Mouse (Mus musculus): ENCODE measurements around the gene Pglyrp2. TPM values are rescaled to one million over a fixed set of nuclear protein-coding genes. Genes with fewer than 3 reads are reported as not detected.

Gene Pglyrp2
- total RNA-seq, 2 experiments from 2014 or later, result 0.31 to 10.5 TPM

GRCm38 (mm10) chr17:32402779-32403157 is 21.2 kb downstream of the Pglyrp2 start:
- no peak for DNase-seq (ENCODE audit: low spot score in 2 of 2)

- no peak for DNase-seq (ENCODE audit: low spot score in 2 of 2)
Measured at GRCm38 (mm10) chr17:32402011-32402778, 21.8 kb downstream of the Pglyrp2 start.

GRCm38 (mm10) chr17:32396266-32396665 is 27.7 kb downstream of the Pglyrp2 start:
- DNase-seq (ENCODE audit: low spot score in 2 of 2), result no peak

- no peak for DNase-seq (ENCODE audit: low spot score in 2 of 2)
Measured at GRCm38 (mm10) chr17:32393944-32394343, 30.0 kb downstream of the Pglyrp2 start.

- DNase-seq (ENCODE audit: low spot score in 2 of 2), result peak; percentile 88 to 93
Measured at GRCm38 (mm10) chr17:32389101-32389659, 34.8 kb downstream of the Pglyrp2 start, which contains the start of gene Wiz. Gene Wiz, minus strand, starts transcription at chr17:32389439.

- no peak for DNase-seq (ENCODE audit: low spot score in 2 of 2)
Measured at GRCm38 (mm10) chr17:32388370-32389100, 35.4 kb downstream of the Pglyrp2 start.

GRCm38 (mm10) chr17:32387986-32388369 is 36.0 kb downstream of the Pglyrp2 start:
- no peak for DNase-seq (ENCODE audit: low spot score in 2 of 2)

GRCm38 (mm10) chr17:32386659-32387432 is 37.1 kb downstream of the Pglyrp2 start:
- DNase-seq (ENCODE audit: low spot score in 2 of 2), result no peak

GRCm38 (mm10) chr17:32383661-32384060 is 40.3 kb downstream of the Pglyrp2 start:
- DNase-seq (ENCODE audit: low spot score in 2 of 2), result no peak

- DNase-seq (ENCODE audit: low spot score in 2 of 2), result no peak
Measured at GRCm38 (mm10) chr17:32382576-32382975, 41.4 kb downstream of the Pglyrp2 start.

- no peak for DNase-seq (ENCODE audit: low spot score in 2 of 2)
Measured at GRCm38 (mm10) chr17:32378786-32379185, 45.2 kb downstream of the Pglyrp2 start.

GRCm38 (mm10) chr17:32377137-32377536 is 46.8 kb downstream of the Pglyrp2 start:
- no peak for DNase-seq (ENCODE audit: low spot score in 2 of 2)

- no peak for DNase-seq (ENCODE audit: low spot score in 2 of 2)
Measured at GRCm38 (mm10) chr17:32376475-32376874, 47.5 kb downstream of the Pglyrp2 start.

- no peak for DNase-seq (ENCODE audit: low spot score in 2 of 2)
Measured at GRCm38 (mm10) chr17:32368991-32369578, 54.9 kb downstream of the Pglyrp2 start.

GRCm38 (mm10) chr17:32367706-32368105 is 56.3 kb downstream of the Pglyrp2 start:
- no peak for DNase-seq (ENCODE audit: low spot score in 2 of 2)

- DNase-seq (ENCODE audit: low spot score in 2 of 2), result no peak
Measured at GRCm38 (mm10) chr17:32365296-32365695, 58.7 kb downstream of the Pglyrp2 start.

GRCm38 (mm10) chr17:32364850-32365249 is 59.1 kb downstream of the Pglyrp2 start:
- no peak for DNase-seq (ENCODE audit: low spot score in 2 of 2)

- peak; percentile 69 for DNase-seq (ENCODE audit: low spot score in 2 of 2)
Measured at GRCm38 (mm10) chr17:32364331-32364730, 59.6 kb downstream of the Pglyrp2 start.

GRCm38 (mm10) chr17:32363821-32364301 is 60.1 kb downstream of the Pglyrp2 start:
- DNase-seq (ENCODE audit: low spot score in 2 of 2), result no peak

- no peak for DNase-seq (ENCODE audit: low spot score in 2 of 2)
Measured at GRCm38 (mm10) chr17:32362686-32363085, 61.3 kb downstream of the Pglyrp2 start.
